Mouse (Mus musculus) hindbrain, embryonic 15.5 days (tissue): ENCODE data around the gene Commd7. TPM values are rescaled to one million over a fixed set of nuclear protein-coding genes. Genes with fewer than 3 reads are reported as not detected.
"Not testable (repeated sequence)": the region's sequence is repeated elsewhere in the genome, so short reads cannot be mapped to it uniquely, and the experiment has no call there.

Experiments used
- ATAC-seq: fragments of 200-750 bp; cut with Nextera tagmentation; 2 replicates; pipeline ENCODE4 v1.8.0; 2017; ENCODE audit warnings: low read depth, moderate number of reproducible peaks, moderate TSS enrichment; ENCODE audit not compliant: low FRiP score
- H3K27ac ChIP-seq: fragments of 300-500 bp; sonication (generic); replicated peaks from 2 replicates; pipeline ENCODE4 v1.5.1; 2015; ENCODE audit warnings: mild to moderate bottlenecking, inconsistent platforms
- H3K27me3 ChIP-seq: fragments of 300-500 bp; sonication (generic); 2 replicates; pipeline ENCODE4 v1.6.1; 2015; ENCODE audit warnings: control low read depth, inconsistent platforms
- H3K36me3 ChIP-seq: fragments of 300-500 bp; sonication (generic); 2 replicates; pipeline ENCODE4 v1.6.1; 2015; ENCODE audit warnings: control low read depth, inconsistent platforms
- H3K4me1 ChIP-seq: fragments of 300-500 bp; sonication (generic); replicated peaks from 2 replicates; pipeline ENCODE4 v1.6.1; 2015; ENCODE audit warnings: control low read depth, inconsistent platforms
- H3K4me2 ChIP-seq: fragments of 300-500 bp; sonication (generic); 2 replicates; pipeline ENCODE4 v1.6.1; 2015; ENCODE audit warnings: moderate library complexity, mild to moderate bottlenecking, inconsistent platforms
- H3K4me3 ChIP-seq: fragments of 300-500 bp; sonication (generic); 2 replicates; pipeline ENCODE4 v1.5.1; 2015; ENCODE audit warnings: mild to moderate bottlenecking, inconsistent platforms
- H3K9ac ChIP-seq: fragments of 300-500 bp; sonication (generic); 2 replicates; pipeline ENCODE4 v1.6.1; 2015; ENCODE audit warnings: inconsistent platforms
- H3K9me3 ChIP-seq: fragments of 300-500 bp; sonication (generic); 2 replicates; pipeline ENCODE4 v1.6.1; 2016; ENCODE audit warnings: control low read depth, inconsistent platforms
- WGBS: fragments of 180-500 bp; shearing (Covaris S2); methylation state at CpG from one replicate; pipeline ENCODE4 v1.1.7; 2015; 5-methylcytosine and 5-hydroxymethylcytosine counted together
- polyA plus RNA-seq: library from polyadenylated mRNA; unstranded; fragments of >200 nt; fragmentation: Nextera tagmentation; extraction: Ambion mirVana; gene quantifications from 2 replicates; pipeline ENCODE4 v1.2.1, GENCODE M21; 2015

Gene Commd7
- 89.0 and 89.9 TPM in 2 replicates for polyA plus RNA-seq

- Histone ChIP-seq H3K4me1 (peaks cover 28% of the 10 kb centered on the region), H3K4me2 (peak within 1 kb of the TSS; percentile 63), H3K36me3 (peaks cover 13% of the 10 kb centered on the region), H3K4me3 (peak within 1 kb of the TSS; percentile 68), H3K27ac (peak within 1 kb of the TSS; percentile 86), H3K9ac (peak within 1 kb of the TSS; percentile 79), H3K27me3 (no peaks in the 10 kb centered on the region), H3K9me3 (no peaks in the 10 kb centered on the region)
- WGBS, result 5% methylated on average over 53 of the region's 53 CpGs
- ATAC-seq, result peak; percentile 91
Observed at GRCm38 (mm10) chr2:153631976-153632870, at the start of gene Commd7. Gene Commd7, minus strand, starts transcription at chr2:153632781.

- ATAC-seq, result no peak
- H3K27me3 ChIP-seq, result no peaks in the 10 kb centered on the region
- H3K4me1 ChIP-seq, result no peaks in the 10 kb centered on the region
- H3K4me2 ChIP-seq, result no peak overlapping the region
- H3K27ac ChIP-seq, result no peak overlapping the region
- no peaks in the 10 kb centered on the region for H3K9me3 ChIP-seq
- H3K36me3 ChIP-seq, result no peaks in the 10 kb centered on the region
- no peak overlapping the region for H3K9ac ChIP-seq
- no peak overlapping the region for H3K4me3 ChIP-seq
- 98% methylated on average over 1 of the region's 1 CpGs for WGBS
Observed at GRCm38 (mm10) chr2:153679959-153680358, 47.4 kb upstream of the Commd7 start.

- Histone ChIP-seq H3K27ac (no peak overlapping the region), H3K9me3 (no peaks in the 10 kb centered on the region), H3K4me1 (no peaks in the 10 kb centered on the region), H3K27me3 (no peaks in the 10 kb centered on the region), H3K4me3 (no peak overlapping the region), H3K4me2 (no peak overlapping the region), H3K9ac (no peak overlapping the region), H3K36me3 (no peaks in the 10 kb centered on the region)
- WGBS, result 85% methylated on average over 7 of the region's 7 CpGs
- ATAC-seq, result no peak
Observed at GRCm38 (mm10) chr2:153677550-153677949, 45.0 kb upstream of the Commd7 start.

- Histone ChIP-seq H3K27me3 (no peaks in the 10 kb centered on the region), H3K9ac (no peak overlapping the region), H3K4me3 (no peak overlapping the region), H3K27ac (no peak overlapping the region), H3K36me3 (no peaks in the 10 kb centered on the region), H3K9me3 (no peaks in the 10 kb centered on the region), H3K4me2 (no peak overlapping the region), H3K4me1 (no peaks in the 10 kb centered on the region)
- 96% methylated on average over 6 of the region's 6 CpGs for WGBS
- no peak for ATAC-seq
Observed at GRCm38 (mm10) chr2:153676944-153677343, 44.4 kb upstream of the Commd7 start.

- ATAC-seq, H3K4me3 ChIP-seq, H3K4me2 ChIP-seq, H3K27ac ChIP-seq, H3K9me3 ChIP-seq, H3K27me3 ChIP-seq, H3K4me1 ChIP-seq, H3K9ac ChIP-seq, H3K36me3 ChIP-seq: not testable (repeated sequence)
- WGBS, result 89% methylated on average over 1 of the region's 1 CpGs
Observed at GRCm38 (mm10) chr2:153675364-153675763, 42.8 kb upstream of the Commd7 start.

GRCm38 (mm10) chr2:153672619-153673018 is 40.0 kb upstream of the Commd7 start:
- WGBS, result 98% methylated on average over 2 of the region's 2 CpGs
- Histone ChIP-seq H3K36me3 (no peaks in the 10 kb centered on the region), H3K9me3 (no peaks in the 10 kb centered on the region), H3K4me1 (no peaks in the 10 kb centered on the region), H3K4me2 (no peak overlapping the region), H3K9ac (no peak overlapping the region), H3K4me3 (no peak overlapping the region), H3K27ac (no peak overlapping the region), H3K27me3 (no peaks in the 10 kb centered on the region)
- no peak for ATAC-seq

- no peaks in the 10 kb centered on the region for H3K9me3 ChIP-seq
- no peak overlapping the region for H3K4me2 ChIP-seq
- 47% methylated on average over 5 of the region's 5 CpGs for WGBS
- H3K27ac ChIP-seq, result no peak overlapping the region
- no peak overlapping the region for H3K4me3 ChIP-seq
- no peak overlapping the region for H3K9ac ChIP-seq
- ATAC-seq, result no peak
- H3K36me3 ChIP-seq, result no peaks in the 10 kb centered on the region
- no peaks in the 10 kb centered on the region for H3K4me1 ChIP-seq
- H3K27me3 ChIP-seq, result no peaks in the 10 kb centered on the region
Observed at GRCm38 (mm10) chr2:153670111-153670510, 37.5 kb upstream of the Commd7 start.

GRCm38 (mm10) chr2:153668754-153669376 is 36.3 kb upstream of the Commd7 start:
- no peak overlapping the region for H3K9ac ChIP-seq
- H3K4me3 ChIP-seq, result no peak overlapping the region
- no peaks in the 10 kb centered on the region for H3K9me3 ChIP-seq
- WGBS, result 61% methylated on average over 7 of the region's 7 CpGs
- peak; percentile 81; the same call in 1 of the 2 replicates for ATAC-seq
- no peaks in the 10 kb centered on the region for H3K36me3 ChIP-seq
- H3K27me3 ChIP-seq, result no peaks in the 10 kb centered on the region
- H3K4me2 ChIP-seq, result no peak overlapping the region
- no peak overlapping the region for H3K27ac ChIP-seq
- no peaks in the 10 kb centered on the region for H3K4me1 ChIP-seq

GRCm38 (mm10) chr2:153665401-153665800 is 32.8 kb upstream of the Commd7 start:
- 89% methylated on average over 7 of the region's 7 CpGs for WGBS
- ATAC-seq, result no peak
- Histone ChIP-seq H3K27me3 (no peaks in the 10 kb centered on the region), H3K9me3 (no peaks in the 10 kb centered on the region), H3K4me1 (no peaks in the 10 kb centered on the region), H3K27ac (no peak overlapping the region), H3K36me3 (no peaks in the 10 kb centered on the region), H3K9ac (no peak overlapping the region), H3K4me3 (no peak overlapping the region), H3K4me2 (no peak overlapping the region)

- Histone ChIP-seq H3K36me3 (no peaks in the 10 kb centered on the region), H3K4me1 (no peaks in the 10 kb centered on the region), H3K27me3 (no peaks in the 10 kb centered on the region), H3K9me3 (no peaks in the 10 kb centered on the region), H3K4me2 (no peak overlapping the region), H3K4me3 (no peak overlapping the region), H3K9ac (no peak overlapping the region), H3K27ac (no peak overlapping the region)
- no peak for ATAC-seq
- WGBS, result 45% methylated on average over 3 of the region's 3 CpGs
Observed at GRCm38 (mm10) chr2:153660616-153661015, 28.0 kb upstream of the Commd7 start.

- not testable (repeated sequence) for H3K27me3 ChIP-seq, H3K4me1 ChIP-seq, H3K9me3 ChIP-seq, H3K27ac ChIP-seq, H3K9ac ChIP-seq, H3K36me3 ChIP-seq, H3K4me2 ChIP-seq, ATAC-seq, H3K4me3 ChIP-seq
- 90% methylated on average over 8 of the region's 8 CpGs for WGBS
Observed at GRCm38 (mm10) chr2:153657659-153658058, 25.1 kb upstream of the Commd7 start.

GRCm38 (mm10) chr2:153651681-153652080 is 19.1 kb upstream of the Commd7 start:
- H3K4me3 ChIP-seq, result no peak overlapping the region
- no peaks in the 10 kb centered on the region for H3K36me3 ChIP-seq
- no peak for ATAC-seq
- no peaks in the 10 kb centered on the region for H3K27me3 ChIP-seq
- H3K27ac ChIP-seq, result no peak overlapping the region
- H3K4me2 ChIP-seq, result peak overlapping the region; percentile 89; the same call in 1 of the 2 replicates
- H3K9ac ChIP-seq, result no peak overlapping the region
- H3K9me3 ChIP-seq, result no peaks in the 10 kb centered on the region
- peaks cover 17% of the 10 kb centered on the region for H3K4me1 ChIP-seq
- 54% methylated on average over 3 of the region's 3 CpGs for WGBS
